Mouse (Mus musculus) left cerebral cortex, postnatal 36 days (tissue): ENCODE measurements around the gene Tnfaip8l1. TPM values are rescaled to one million over a fixed set of nuclear protein-coding genes. Genes with fewer than 3 reads are reported as not detected.

ENCODE experiments used
- DNase-seq, 2 experiments: peaks; one replicate each; pipeline ENCODE4 v3.0.0; 2021 to 2022; ENCODE audit warnings: low spot score in 2 of 2, mixed read lengths in 1 of 2
- intact Hi-C: fragments of 180-260 bp; cut with DNase I; formaldehyde crosslinking; loops from one replicate; pipeline ENCODE4 v1.15.1; 2025
- microRNA-seq: library from miRNA; unstranded; fragments of <30 nt; microRNA quantifications from one replicate; pipeline ENCODE4 v1.2.0, GENCODE M21; 2022
- total RNA-seq, 2 experiments: library from RNA; stranded (reverse); gene quantifications; 2 replicates each; pipeline ENCODE4 v1.2.3; 2021

The Tnfaip8l1 gene
- total RNA-seq, 2 experiments from 2014 or later, result 7.9 to 8.5 TPM

- no peak for DNase-seq
- intact Hi-C loops, result no loop called here
Observed at GRCm38 (mm10) chr17:56211090-56211489, 48.8 kb downstream of the Tnfaip8l1 start.

GRCm38 (mm10) chr17:56212676-56213075, 50.4 kb downstream of the Tnfaip8l1 start:
- no peak for DNase-seq
- intact Hi-C loops, result no loop called here

GRCm38 (mm10) chr17:56214229-56214628, 52.0 kb downstream of the Tnfaip8l1 start:
- DNase-seq, result no peak
- intact Hi-C loops, result no loop called here

GRCm38 (mm10) chr17:56217670-56218069, 55.4 kb downstream of the Tnfaip8l1 start:
- intact Hi-C loops, result loop anchor here (2.0 kb wide), 1 partner anchor 37 kb away; no protein-coding TSS in a partner anchor

GRCm38 (mm10) chr17:56218377-56219191, 56.3 kb downstream of the Tnfaip8l1 start, which contains the start of gene Dpp9:
Dpp9 (minus strand) TSS chr17:56218905.
- DNase-seq, result peak; percentile 92
- intact Hi-C loops, result loop anchor here (2.0 kb wide), 1 partner anchor 36 kb away; no protein-coding TSS in a partner anchor

More at GRCm38 (mm10) chr17:56217670-56218069, 55.4 kb downstream of the Tnfaip8l1 start:
- DNase-seq, result no peak

GRCm38 (mm10) chr17:56219251-56219650, 57.0 kb downstream of the Tnfaip8l1 start:
- DNase-seq, result no peak
- intact Hi-C loops, result loop anchor here (2.0 kb wide), 1 partner anchor 36 kb away; no protein-coding TSS in a partner anchor

GRCm38 (mm10) chr17:56219805-56220204, 57.5 kb downstream of the Tnfaip8l1 start:
- no peak for DNase-seq
- intact Hi-C loops, result loop anchor here (2.0 kb wide), 1 partner anchor 35 kb away; no protein-coding TSS in a partner anchor

Small RNAs within 50 kb of the gene (microRNA-seq; reads per million reads assigned to microRNA genes)
- gene Gm44397, result not detected

Other genes starting within 250 kb of the Tnfaip8l1 start
- 1 to 10 TPM; 3.5 to 3.8 TPM for gene Zfp119b, start 213.0 kb upstream of the Tnfaip8l1 start, total RNA-seq
- gene Ebi3, start 209.8 kb upstream of the Tnfaip8l1 start, total RNA-seq, result 1 to 10 TPM; 1.9 to 2.0 TPM
- gene Yju2, start 203.4 kb upstream of the Tnfaip8l1 start, total RNA-seq, result 10 to 100 TPM; 14.1 to 15.8 TPM
- gene Shd, start 192.0 kb upstream of the Tnfaip8l1 start, total RNA-seq, result 10 to 100 TPM; 34.0 to 42.4 TPM
- gene Fsd1, start 176.0 kb upstream of the Tnfaip8l1 start, total RNA-seq, result 10 to 100 TPM; 75.0 to 97.4 TPM
- 1 to 10 TPM; 2.3 to 3.1 TPM for gene Stap2, start 156.9 kb upstream of the Tnfaip8l1 start, total RNA-seq
- gene Mpnd, start 156.8 kb upstream of the Tnfaip8l1 start, total RNA-seq, result 100 to 1,000 TPM in 1 of 2 experiments, 10 to 100 TPM in 1; 92.7 to 105 TPM
- 10 to 100 TPM; 39.3 to 45.1 TPM for gene Sh3gl1, start 125.8 kb upstream of the Tnfaip8l1 start, total RNA-seq
- 1 to 10 TPM; 2.2 to 2.7 TPM for gene Chaf1a, start 122.0 kb upstream of the Tnfaip8l1 start, total RNA-seq
- gene Ubxn6, start 87.4 kb upstream of the Tnfaip8l1 start, total RNA-seq, result 10 to 100 TPM; 87.9 to 94.9 TPM
- 100 to 1,000 TPM in 1 of 2 experiments, 10 to 100 TPM in 1; 95.2 to 109 TPM for gene Hdgfl2, start 82.8 kb upstream of the Tnfaip8l1 start, total RNA-seq
- 1 to 10 TPM; 2.9 to 6.4 TPM for gene Plin4, start 52.7 kb upstream of the Tnfaip8l1 start, total RNA-seq
- under 1 TPM; 0.59 to 0.99 TPM for gene Plin5, start 44.9 kb upstream of the Tnfaip8l1 start, total RNA-seq
- 1 to 10 TPM; 4.2 to 5.4 TPM for gene Lrg1, start 40.5 kb upstream of the Tnfaip8l1 start, total RNA-seq
- 100 to 1,000 TPM; 131 to 144 TPM for gene Sema6b, start 22.1 kb upstream of the Tnfaip8l1 start, total RNA-seq
- 10 to 100 TPM; 39.7 to 43.9 TPM for gene Mydgf, start 21.4 kb downstream of the Tnfaip8l1 start, total RNA-seq
- 10 to 100 TPM; 68.7 to 72.1 TPM for gene Dpp9, start 56.4 kb downstream of the Tnfaip8l1 start, total RNA-seq
- gene Fem1a, start 94.3 kb downstream of the Tnfaip8l1 start, total RNA-seq, result 10 to 100 TPM; 33.0 to 35.4 TPM
- gene Ticam1, start 114.3 kb downstream of the Tnfaip8l1 start, total RNA-seq, result 1 to 10 TPM; 4.9 to 5.3 TPM
- 10 to 100 TPM in 1 of 2 experiments, 1 to 10 TPM in 1; 9.3 to 10.1 TPM for gene Plin3, start 130.4 kb downstream of the Tnfaip8l1 start, total RNA-seq
- gene Arrdc5, start 137.8 kb downstream of the Tnfaip8l1 start, total RNA-seq, result not detected
- gene Uhrf1, start 140.8 kb downstream of the Tnfaip8l1 start, total RNA-seq, result 1 to 10 TPM in 1 of 2 experiments, under 1 TPM in 1; 0.82 to 1.3 TPM
- gene Kdm4b, start 163.6 kb downstream of the Tnfaip8l1 start, total RNA-seq, result 10 to 100 TPM; 64.4 to 78.3 TPM